Mouse (Mus musculus) c-Kit-negative CD71-positive TER-119-positive erythroid progenitor cells, embryonic 14.5 days (primary cell): ENCODE measurements around the gene Tigd4.
"Not testable (repeated sequence)": the region's sequence is repeated elsewhere in the genome, so short reads cannot be mapped to it uniquely, and the experiment has no call there.

Source experiments
- DNase-seq: peaks from one replicate; pipeline ENCODE4 v3.0.0-alpha.2; 2013; ENCODE audit warnings: low read depth, low spot score

Gene Tigd4

GRCm38 (mm10) chr3:84593274-84593673 lies at the start of gene Tigd4:
Tigd4 (plus strand) TSS chr3:84593574.
- DNase-seq = no peak

GRCm38 (mm10) chr3:84547177-84547576 lies 46.2 kb upstream of the Tigd4 start:
- DNase-seq = no peak

GRCm38 (mm10) chr3:84555780-84556179 lies 37.6 kb upstream of the Tigd4 start:
- DNase-seq = no peak

- DNase-seq = no peak
These were observed 35.1 kb upstream of the Tigd4 start for GRCm38 (mm10) chr3:84558301-84558700.

DNA sequence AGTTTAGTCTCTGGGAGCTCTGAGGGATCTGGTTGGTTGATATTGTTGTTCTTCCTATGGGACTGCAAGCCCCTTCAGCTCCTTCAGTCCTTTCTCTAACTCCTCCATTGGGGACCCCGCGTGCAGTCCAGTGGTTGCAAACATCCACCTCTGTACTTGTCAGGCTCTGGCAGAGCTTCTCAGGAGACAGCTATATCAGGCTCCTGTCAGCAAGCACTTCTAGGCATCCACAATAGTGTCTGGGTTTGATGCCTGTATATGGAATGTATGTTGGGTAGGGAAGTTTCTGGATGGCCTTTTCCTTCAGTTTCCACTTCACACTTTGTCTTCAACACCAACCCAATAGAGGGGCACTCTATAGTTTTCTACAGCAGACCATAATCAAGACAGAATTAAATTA lies 30.5 kb upstream of the Tigd4 start:
- not testable (repeated sequence) for DNase-seq

DNA sequence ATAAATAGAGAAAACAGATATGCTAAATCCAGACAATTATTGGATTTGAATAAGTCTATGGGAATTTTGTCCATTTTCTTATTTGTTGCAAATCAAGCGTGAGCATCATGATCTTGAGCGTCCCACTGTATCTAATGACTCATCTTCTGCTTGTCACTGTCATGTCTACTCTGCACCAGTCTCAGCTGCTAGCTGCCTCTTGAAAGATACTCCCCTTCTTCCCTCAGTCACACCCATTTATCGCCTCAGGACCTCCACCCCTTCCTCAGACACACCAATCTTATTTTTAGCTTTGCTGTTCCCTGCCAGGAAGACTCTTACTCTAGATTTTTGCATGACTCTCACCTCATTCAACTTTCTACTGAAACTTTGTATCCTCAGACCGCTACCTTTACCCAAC lies 30.0 kb upstream of the Tigd4 start:
- no peak for DNase-seq

GRCm38 (mm10) chr3:84568540-84568939 lies 24.8 kb upstream of the Tigd4 start:
- DNase-seq = no peak

- no peak for DNase-seq
These were observed 23.8 kb upstream of the Tigd4 start for GRCm38 (mm10) chr3:84569587-84569986.

- DNase-seq = no peak
These were observed 22.9 kb upstream of the Tigd4 start for GRCm38 (mm10) chr3:84570501-84570900.

DNA sequence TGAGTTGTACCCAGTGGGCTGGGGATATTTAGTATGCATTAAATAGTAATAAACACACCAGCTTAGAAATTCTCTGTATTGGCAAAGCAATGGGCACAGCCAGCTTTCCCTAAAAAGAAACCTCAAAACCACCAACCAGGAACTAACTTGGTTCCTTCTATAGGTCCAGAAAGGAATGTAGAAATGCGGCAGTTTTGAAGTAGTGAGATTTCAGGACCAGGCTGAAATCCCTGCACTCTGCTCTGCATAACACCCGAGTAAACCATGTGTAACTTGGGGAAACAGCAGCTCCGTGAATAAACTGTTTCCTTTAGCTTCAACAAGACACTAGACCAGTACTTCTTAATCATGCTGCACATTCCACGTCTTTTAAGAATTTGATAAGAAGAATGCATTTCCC lies 12.7 kb upstream of the Tigd4 start:
- DNase-seq = no peak

GRCm38 (mm10) chr3:84581696-84582022 lies 11.7 kb upstream of the Tigd4 start:
- no peak for DNase-seq

GRCm38 (mm10) chr3:84582023-84582912 lies 11.1 kb upstream of the Tigd4 start, which contains the start of gene Arfip1:
Arfip1 (minus strand) TSS chr3:84582625.
- peak; percentile 30 for DNase-seq

- DNase-seq = no peak
These were observed 10.5 kb upstream of the Tigd4 start for GRCm38 (mm10) chr3:84582913-84583276.

DNA sequence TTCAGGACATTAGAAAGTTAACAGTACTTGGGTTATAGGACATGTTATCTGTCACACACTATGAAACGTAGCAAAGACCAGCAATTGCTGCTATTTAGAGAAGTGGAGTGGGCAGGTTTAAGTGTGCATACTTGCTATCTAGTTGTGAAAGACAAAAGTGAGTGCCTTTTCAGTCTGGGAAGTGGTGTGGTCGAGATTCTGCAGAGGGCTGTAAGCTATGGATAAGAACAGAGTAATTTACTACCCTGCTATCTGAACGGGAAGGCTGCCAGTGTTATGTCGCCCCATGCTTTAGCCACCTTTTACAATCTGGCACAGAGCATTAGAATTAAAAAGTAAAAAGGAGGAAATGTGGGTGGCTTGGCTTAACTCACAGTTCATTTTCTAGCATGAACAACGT lies 6.6 kb upstream of the Tigd4 start:
- DNase-seq = no peak

- DNase-seq = no peak
These were observed 1.7 kb downstream of the Tigd4 start for GRCm38 (mm10) chr3:84594894-84595676.

- no peak for DNase-seq
These were observed 2.4 kb downstream of the Tigd4 start for GRCm38 (mm10) chr3:84595677-84596234.

DNA sequence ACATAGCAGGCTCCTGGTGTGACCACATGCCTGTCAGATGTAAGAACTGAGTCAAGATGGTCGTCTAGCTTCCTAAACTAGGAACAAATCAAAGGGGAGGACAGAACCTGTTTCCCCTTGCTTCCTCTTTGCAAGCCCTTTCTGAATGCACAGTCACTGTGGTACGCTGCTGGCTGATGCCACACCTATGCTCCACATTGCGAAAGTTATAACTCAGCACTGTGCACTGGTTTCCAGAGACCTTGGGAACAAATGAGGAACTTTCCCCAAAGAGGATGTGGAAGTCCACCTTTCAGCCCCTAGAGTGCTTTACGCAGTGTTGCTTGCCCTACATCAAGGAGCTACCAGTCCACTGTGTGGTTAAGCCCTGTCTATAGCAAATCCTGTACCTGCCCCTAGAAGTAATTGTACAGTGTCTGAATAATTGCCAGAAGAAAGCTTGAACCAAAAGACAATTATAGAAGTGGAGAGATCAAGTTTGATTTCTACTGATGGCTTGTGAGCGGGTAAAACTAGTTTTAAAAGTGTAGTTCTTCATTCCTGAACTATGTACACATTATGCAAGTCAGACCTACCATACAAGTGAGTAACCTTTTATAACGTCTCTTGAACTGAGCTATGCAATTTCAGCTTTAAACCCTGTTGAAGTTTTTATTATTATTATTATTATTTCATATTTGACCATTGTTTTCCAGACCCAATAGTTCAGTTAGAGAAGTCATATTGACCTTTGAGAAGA lies 4.8 kb downstream of the Tigd4 start:
- DNase-seq = no peak

- no peak for DNase-seq
These were observed 5.4 kb downstream of the Tigd4 start for GRCm38 (mm10) chr3:84598756-84599155.

DNA sequence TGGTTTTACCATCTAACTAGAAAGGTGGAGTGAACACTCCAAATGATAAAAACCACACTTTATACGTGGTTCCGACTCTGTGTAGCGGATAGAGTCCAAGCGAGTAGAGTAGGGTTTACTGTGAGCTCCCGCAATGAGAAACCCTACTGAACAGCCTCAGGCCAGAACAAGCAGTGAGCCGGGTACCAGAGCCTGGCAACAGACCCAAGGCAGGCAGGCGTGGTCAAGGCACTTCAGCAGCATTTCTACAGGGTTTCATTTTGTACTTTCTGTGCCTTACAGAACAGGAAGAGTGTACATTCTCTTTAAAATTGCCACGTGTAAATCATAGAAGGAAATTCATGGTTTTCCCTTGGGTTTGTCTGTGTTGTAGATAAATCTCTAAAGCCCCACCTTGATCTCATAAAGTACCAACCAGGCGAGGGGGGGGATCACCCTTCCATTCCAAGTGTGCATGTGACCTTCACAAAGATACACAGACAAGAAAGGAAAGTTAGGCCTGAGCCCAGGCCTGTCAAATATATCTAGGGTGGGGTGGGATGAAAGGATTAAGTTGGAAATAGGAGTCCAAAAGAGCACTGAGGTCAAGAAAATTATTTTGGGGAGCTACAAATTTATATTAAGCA lies 8.6 kb downstream of the Tigd4 start:
- DNase-seq = no peak

DNA sequence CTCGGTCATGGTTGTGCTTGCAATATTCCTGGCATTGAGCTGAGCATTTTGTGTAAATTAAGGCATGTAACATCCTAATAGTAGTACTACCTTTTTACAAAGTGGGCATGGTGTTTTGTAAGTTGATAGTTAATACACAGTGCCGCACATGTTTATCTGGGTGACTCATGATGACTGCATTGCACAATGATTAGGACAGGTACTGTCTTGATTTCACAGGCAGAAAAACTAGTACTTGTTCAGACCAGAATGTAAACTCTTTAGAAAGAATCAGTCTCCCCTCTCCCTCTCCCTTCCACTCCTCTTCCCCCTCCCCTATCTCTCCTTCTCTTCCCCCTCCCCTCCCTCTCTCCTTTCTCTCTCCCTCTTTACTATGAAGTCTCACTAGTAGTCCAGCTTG lies 9.4 kb downstream of the Tigd4 start:
- DNase-seq = no peak

DNA sequence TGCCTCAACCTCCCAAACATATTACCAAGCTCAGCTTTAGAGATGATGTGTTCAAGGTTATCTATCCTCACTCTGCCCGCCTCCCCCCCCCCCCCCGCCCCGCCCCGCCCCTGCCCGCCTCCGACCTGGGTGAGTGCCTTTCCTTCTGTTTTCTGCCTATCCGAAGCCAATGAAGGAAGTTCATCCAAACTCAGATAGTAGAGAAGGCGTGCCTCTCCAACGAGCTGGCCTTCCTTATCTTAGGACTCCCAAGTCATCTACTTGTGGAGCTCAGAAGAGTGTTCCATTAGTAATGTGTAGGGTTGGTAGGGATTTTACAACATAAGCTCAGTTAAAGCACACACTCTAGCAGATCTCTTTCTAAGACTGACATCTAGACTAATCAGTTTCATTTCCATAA lies 9.8 kb downstream of the Tigd4 start:
- no peak for DNase-seq
